Mouse (Mus musculus) kidney, postnatal 0 days (tissue): ENCODE results near the gene Sept10. TPM values are rescaled to one million over a fixed set of nuclear protein-coding genes. Genes with fewer than 3 reads are reported as not detected.

ENCODE experiments used
- ATAC-seq: fragments of 200-750 bp; cut with Nextera tagmentation; replicated peaks from 2 replicates; pipeline ENCODE4 v1.8.0; 2017; ENCODE audit warnings: low read depth, moderate number of reproducible peaks, moderate TSS enrichment, moderate library complexity; ENCODE audit not compliant: low FRiP score
- DNase-seq: peaks from one replicate; pipeline ENCODE4 v3.0.0-alpha.2; 2016; ENCODE audit warnings: low spot score
- H3K27ac ChIP-seq: fragments of 300-500 bp; sonication (generic); 2 replicates; pipeline ENCODE4 v1.5.1; 2014; ENCODE audit warnings: mild to moderate bottlenecking
- H3K27me3 ChIP-seq: fragments of 300-500 bp; sonication (generic); 2 replicates; pipeline ENCODE4 v1.6.1; 2014; ENCODE audit warnings: low read length, mixed read lengths; ENCODE audit not compliant: insufficient read depth
- H3K36me3 ChIP-seq: fragments of 300-500 bp; sonication (generic); 2 replicates; pipeline ENCODE4 v1.6.1; 2014; ENCODE audit warnings: low read length, mixed read lengths; ENCODE audit not compliant: insufficient read depth
- H3K4me1 ChIP-seq: fragments of 300-500 bp; sonication (generic); replicated peaks from 2 replicates; pipeline ENCODE4 v1.6.1; 2014; ENCODE audit warnings: antibody characterized with exemption, low read length, mixed read lengths; ENCODE audit not compliant: insufficient read depth
- H3K4me2 ChIP-seq: fragments of 300-500 bp; sonication (generic); 2 replicates; pipeline ENCODE4 v1.6.1; 2014; ENCODE audit warnings: mild to moderate bottlenecking, low read length, moderate library complexity, mixed read lengths
- H3K4me3 ChIP-seq: fragments of 300-500 bp; sonication (generic); replicated peaks from 2 replicates; pipeline ENCODE4 v1.5.1; 2014; ENCODE audit warnings: low read depth, low read length
- H3K9ac ChIP-seq: fragments of 300-500 bp; sonication (generic); 2 replicates; pipeline ENCODE4 v1.6.1; 2014; ENCODE audit warnings: low read depth, low read length
- H3K9me3 ChIP-seq: fragments of 300-500 bp; sonication (generic); replicated peaks from 2 replicates; pipeline ENCODE4 v1.6.1; 2016; ENCODE audit warnings: low read length, inconsistent platforms, mixed read lengths
- CTCF ChIP-seq: IDR thresholded peaks from 2 replicates; pipeline ENCODE4 v1.5.1; 2016; ENCODE audit warnings: antibody characterized with exemption, low read depth, mild to moderate bottlenecking, moderate library complexity
- WGBS: fragments of 180-500 bp; shearing (Covaris S2); extraction: QIAGEN DNeasy Blood & Tissue Kit; methylation state at CpG from one replicate; pipeline ENCODE4 v1.1.7; 2014; 5-methylcytosine and 5-hydroxymethylcytosine counted together
- polyA plus RNA-seq: library from polyadenylated mRNA; unstranded; fragments of >200 nt; fragmentation: Nextera tagmentation; extraction: Ambion mirVana; gene quantifications from 2 replicates; pipeline ENCODE4 v1.2.1, GENCODE M21; 2015

Gene Sept10
- polyA plus RNA-seq, 1 experiment from 2014 or later = 62.7 TPM

DNA sequence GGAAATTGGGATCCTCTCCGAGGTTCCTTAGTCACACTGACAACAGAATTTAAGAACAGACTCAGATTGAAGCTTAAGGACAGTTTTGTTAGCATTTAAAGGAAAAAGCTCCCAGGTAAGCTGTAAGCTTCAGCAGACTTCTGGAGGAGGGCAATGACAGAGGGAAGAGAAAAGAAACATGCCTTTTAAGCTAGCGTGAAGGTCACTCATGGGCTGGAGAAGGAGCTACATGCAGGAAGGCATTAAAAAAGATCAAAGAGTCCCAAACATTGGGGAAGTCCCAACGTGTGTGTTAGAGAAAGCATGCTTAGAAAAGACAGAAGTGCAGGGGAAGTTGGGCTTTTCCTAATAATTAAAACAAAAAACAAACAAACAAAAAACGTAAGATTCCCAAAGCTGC lies 14.2 kb upstream of the Sept10 start:
- H3K9ac ChIP-seq = no peak overlapping the region
- no peak overlapping the region for H3K4me3 ChIP-seq
- WGBS = 49% methylated on average over 4 of the region's 4 CpGs
- H3K36me3 ChIP-seq = no peaks in the 10 kb centered on the region
- H3K27me3 ChIP-seq = no peaks in the 10 kb centered on the region
- no peak for DNase-seq
- H3K27ac ChIP-seq = no peak overlapping the region
- no peaks in the 10 kb centered on the region for H3K9me3 ChIP-seq
- TF ChIP-seq CTCF = no peak
- no peak for ATAC-seq
- H3K4me2 ChIP-seq = no peak overlapping the region
- no peaks in the 10 kb centered on the region for H3K4me1 ChIP-seq

DNA sequence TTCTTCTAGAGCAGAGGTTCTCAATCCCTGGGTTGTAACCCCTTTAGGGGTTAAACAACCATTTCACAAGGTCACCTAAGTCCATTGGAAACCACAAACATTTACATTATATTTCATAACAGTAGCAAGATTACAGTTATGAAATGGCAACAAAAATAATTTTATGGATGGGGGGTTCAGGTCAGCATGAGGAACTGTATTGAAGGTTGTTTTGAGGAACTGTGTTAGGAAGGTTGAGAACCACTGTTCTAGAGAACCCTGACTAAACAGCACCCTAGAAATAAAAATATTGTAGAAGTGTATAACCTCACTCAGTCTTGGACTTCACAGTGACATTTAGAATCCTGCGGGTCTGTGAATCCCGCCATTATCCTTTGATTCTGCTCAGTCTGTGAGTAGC lies 13.6 kb upstream of the Sept10 start:
- H3K9me3 ChIP-seq = no peaks in the 10 kb centered on the region
- H3K4me3 ChIP-seq = no peak overlapping the region
- H3K27ac ChIP-seq = no peak overlapping the region
- no peak for TF ChIP-seq CTCF
- DNase-seq = no peak
- H3K36me3 ChIP-seq = no peaks in the 10 kb centered on the region
- 94% methylated on average over 2 of the region's 2 CpGs for WGBS
- ATAC-seq = no peak
- no peak overlapping the region for H3K9ac ChIP-seq
- H3K4me2 ChIP-seq = no peak overlapping the region
- no peaks in the 10 kb centered on the region for H3K27me3 ChIP-seq
- no peaks in the 10 kb centered on the region for H3K4me1 ChIP-seq

DNA sequence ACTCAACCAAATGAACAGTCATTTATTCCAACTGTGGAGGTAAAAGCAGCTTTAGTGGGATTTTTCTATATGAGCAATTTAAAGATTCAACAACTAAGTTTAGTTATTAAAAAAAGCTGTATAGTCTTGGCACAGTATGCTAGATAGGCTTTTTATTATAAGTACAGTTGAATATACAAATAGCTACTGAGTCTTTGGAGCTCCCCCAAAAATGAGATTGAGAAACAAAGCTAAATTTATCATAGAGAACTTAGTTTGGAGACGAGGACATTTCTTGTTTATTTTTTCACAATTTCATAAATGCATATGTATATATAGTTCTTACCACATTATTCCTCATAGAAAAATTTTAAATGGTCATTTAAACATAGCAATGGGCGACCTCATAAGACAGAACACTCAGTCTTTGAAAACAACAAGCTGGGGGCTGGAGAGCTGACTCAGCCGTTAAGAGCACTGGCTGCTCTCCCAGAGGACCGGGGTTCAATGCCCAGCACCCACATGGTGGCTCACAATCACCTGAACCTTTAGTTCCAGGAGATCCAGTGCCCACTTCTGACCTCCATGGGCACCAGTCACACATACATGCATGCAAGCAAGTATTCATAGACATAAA lies 7.7 kb upstream of the Sept10 start:
- Histone ChIP-seq H3K9ac (no peak overlapping the region), H3K4me2 (no peak overlapping the region), H3K4me3 (no peak overlapping the region), H3K9me3 (no peaks in the 10 kb centered on the region), H3K36me3 (no peaks in the 10 kb centered on the region), H3K27ac (no peak overlapping the region), H3K4me1 (0 out of 2 replicates have a peak, but pooled peaks cover 4% of the 10 kb centered on the region), H3K27me3 (no peaks in the 10 kb centered on the region)
- no peak for TF ChIP-seq CTCF
- 68% methylated on average over 4 of the region's 4 CpGs for WGBS
- ATAC-seq (no peak), DNase-seq (no peak)

DNA sequence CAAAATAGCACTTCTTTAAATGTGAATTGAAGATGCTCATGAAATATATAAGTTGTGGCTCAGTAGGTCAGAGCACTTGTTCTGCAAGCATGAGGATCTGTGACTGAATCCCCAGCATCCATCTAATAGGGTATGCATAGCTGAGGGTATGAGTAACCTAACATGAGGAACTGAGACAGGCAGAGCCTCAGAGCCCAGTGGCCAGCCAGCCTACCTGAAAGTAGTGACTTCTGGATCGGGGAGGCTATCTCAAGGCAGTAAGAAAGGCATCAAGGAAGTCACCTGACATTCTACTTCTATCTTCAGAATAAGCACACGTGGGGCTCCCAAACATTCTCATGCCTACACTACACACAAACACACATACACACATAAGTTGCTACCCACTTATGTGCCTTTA lies 3.5 kb upstream of the Sept10 start:
- TF ChIP-seq CTCF = no peak
- H3K9me3 ChIP-seq = no peaks in the 10 kb centered on the region
- H3K4me1 ChIP-seq = 0 out of 2 replicates have a peak, but pooled peaks cover 12% of the 10 kb centered on the region
- H3K27me3 ChIP-seq = no peaks in the 10 kb centered on the region
- no peaks in the 10 kb centered on the region for H3K36me3 ChIP-seq
- H3K4me2 ChIP-seq = no peak overlapping the region
- no peak overlapping the region for H3K9ac ChIP-seq
- no peak overlapping the region for H3K4me3 ChIP-seq
- no peak for ATAC-seq
- no peak for DNase-seq
- H3K27ac ChIP-seq = no peak overlapping the region
- 85% methylated on average over 2 of the region's 2 CpGs for WGBS

DNA sequence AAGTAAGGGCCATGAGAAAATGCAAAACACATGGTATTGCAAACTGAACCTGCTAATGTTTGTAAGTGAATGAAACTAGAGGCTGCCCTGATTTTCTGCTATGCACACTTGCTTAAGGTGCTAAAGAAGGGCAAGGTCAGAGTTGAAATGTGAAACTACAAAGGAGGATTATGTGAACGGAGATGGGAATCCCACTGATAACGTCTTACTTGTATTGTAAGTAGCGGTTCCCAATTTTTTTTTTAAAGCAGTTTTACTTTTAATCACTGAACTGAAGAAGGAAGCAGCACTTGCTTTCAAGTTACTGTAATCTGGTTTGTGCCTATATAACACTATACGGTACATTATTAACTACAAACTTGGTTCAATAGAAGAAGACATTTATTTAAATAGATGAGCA lies 2.2 kb upstream of the Sept10 start:
- H3K27me3 ChIP-seq = no peaks in the 10 kb centered on the region
- no peak overlapping the region for H3K27ac ChIP-seq
- H3K9ac ChIP-seq = no peak overlapping the region
- H3K9me3 ChIP-seq = no peaks in the 10 kb centered on the region
- no peak for TF ChIP-seq CTCF
- no peak overlapping the region for H3K4me3 ChIP-seq
- no peaks in the 10 kb centered on the region for H3K36me3 ChIP-seq
- no peak for DNase-seq
- no peak for ATAC-seq
- WGBS = 58% methylated on average over 4 of the region's 4 CpGs
- peak overlapping the region; percentile 78 for H3K4me2 ChIP-seq
- H3K4me1 ChIP-seq = 0 out of 2 replicates have a peak, but pooled peaks cover 12% of the 10 kb centered on the region

DNA sequence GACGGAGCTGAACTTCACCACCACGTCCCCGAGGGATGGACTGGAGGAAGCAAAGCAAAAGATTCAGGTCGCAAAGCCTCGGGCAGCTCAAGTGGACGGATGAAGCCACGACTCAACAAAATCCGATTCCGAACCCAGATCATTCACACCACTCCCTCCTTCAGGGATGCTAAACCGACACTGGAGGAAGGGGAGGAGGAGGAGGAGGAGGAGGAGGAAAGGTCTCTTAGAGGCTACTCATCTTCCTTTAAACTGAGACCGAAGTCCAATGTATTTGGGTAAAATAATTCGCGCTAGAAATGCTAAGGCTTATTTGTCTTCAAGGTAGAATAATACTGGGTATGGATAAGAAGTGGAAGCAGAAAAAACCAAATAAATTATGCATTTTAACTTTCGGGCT lies 1.7 kb upstream of the Sept10 start:
- DNase-seq (no peak), ATAC-seq (no peak)
- Histone ChIP-seq H3K4me3 (peak overlapping the region; percentile 82), H3K4me1 (0 out of 2 replicates have a peak, but pooled peaks cover 12% of the 10 kb centered on the region), H3K27ac (no peak overlapping the region), H3K27me3 (no peaks in the 10 kb centered on the region), H3K4me2 (peak overlapping the region; percentile 78), H3K36me3 (no peaks in the 10 kb centered on the region), H3K9ac (peak overlapping the region; percentile 93; the same call in 1 of the 2 replicates), H3K9me3 (no peaks in the 10 kb centered on the region)
- TF ChIP-seq CTCF = no peak
- WGBS = 31% methylated on average over 14 of the region's 14 CpGs
